Comparison of ENCODE assay signal across 8 mouse cellular contexts in the genomic region with DNA sequence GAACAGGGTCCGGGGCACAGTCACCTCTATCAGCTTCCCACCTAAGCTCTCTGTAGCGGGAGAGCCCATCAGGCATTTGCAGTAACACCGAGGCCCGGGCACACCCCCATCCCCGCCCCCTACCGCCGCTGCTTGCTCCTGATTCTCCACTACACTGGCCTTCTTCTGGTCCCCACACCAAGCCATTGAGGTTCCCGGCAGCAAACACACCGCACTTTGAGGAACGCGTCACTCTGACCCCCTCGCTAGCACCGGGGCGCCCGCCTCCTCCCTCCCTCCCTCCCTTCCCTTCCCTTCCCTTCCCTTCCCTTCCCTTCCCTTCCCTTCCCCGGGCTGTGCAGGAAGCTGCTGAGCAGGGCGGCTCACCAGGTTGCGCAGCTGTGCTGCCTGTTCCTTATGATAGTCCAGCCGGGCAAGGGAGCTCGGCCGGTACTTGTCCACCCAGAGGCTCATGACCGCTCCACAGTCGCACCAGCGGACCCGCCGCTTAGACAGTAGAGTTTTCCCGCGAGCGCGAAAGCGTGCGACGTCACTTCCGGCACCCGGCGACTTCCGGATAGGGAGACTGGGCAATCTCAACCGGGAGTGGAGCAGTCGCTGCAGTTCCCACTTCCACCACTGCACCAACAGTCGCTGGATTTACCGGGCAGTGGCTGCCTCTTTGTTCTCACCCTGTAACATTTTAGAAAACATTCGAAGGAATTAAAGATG. TPM values are rescaled to one million over a fixed set of nuclear protein-coding genes. Genes with fewer than 3 reads are reported as not detected.
DNase-seq lines count a peak whose midpoint lies in the region; ATAC-seq lines count a peak whose summit lies in the region.

A gene (minus strand): TSS at position 543 of the 711 bp plus-strand sequence.

- 0% methylated on average over 41 of the region's 42 CpGs for WGBS in forebrain, embryonic 14.5 days
- WGBS in neural tube, embryonic 15.5 days, result under 1% methylated on average over 39 of the region's 42 CpGs

- H3K27ac ChIP-seq in forebrain, embryonic 14.5 days (ENCODE audit: low read depth, low read length), result peak within 1 kb of the TSS; percentile 76
- H3K27ac ChIP-seq in neural tube, embryonic 15.5 days (replicated peaks), result peak within 1 kb of the TSS; percentile 81

- H3K4me3 ChIP-seq in forebrain, embryonic 14.5 days (ENCODE audit: low read depth, low read length), result peak within 1 kb of the TSS; percentile 61
- peak within 1 kb of the TSS; percentile 65 for H3K4me3 ChIP-seq in neural tube, embryonic 15.5 days (replicated peaks)

- peaks cover 8% of the 10 kb centered on the region for H3K4me1 ChIP-seq in forebrain, embryonic 14.5 days (ENCODE audit: control insufficient read depth, insufficient read depth, low read length)
- peaks cover 14% of the 10 kb centered on the region for H3K4me1 ChIP-seq in neural tube, embryonic 15.5 days

- H3K9me3 ChIP-seq in forebrain, embryonic 14.5 days (replicated peaks; ENCODE audit: control insufficient read depth, low read length), result no peaks in the 10 kb centered on the region
- H3K9me3 ChIP-seq in neural tube, embryonic 15.5 days (replicated peaks), result no peaks in the 10 kb centered on the region

- peaks cover 36% of the 10 kb centered on the region for H3K36me3 ChIP-seq in forebrain, embryonic 14.5 days (ENCODE audit: control insufficient read depth, insufficient read depth, low read length)
- H3K36me3 ChIP-seq in neural tube, embryonic 15.5 days, result peaks cover 29% of the 10 kb centered on the region

- ATAC-seq in forebrain, embryonic 14.5 days, result peak; percentile 98
- ATAC-seq in neural tube, embryonic 15.5 days (ENCODE audit: low FRiP score), result peak; percentile 99

- H3K9ac ChIP-seq in forebrain, embryonic 14.5 days (ENCODE audit: low read length), result peak within 1 kb of the TSS; percentile 83
- H3K9ac ChIP-seq in neural tube, embryonic 15.5 days (replicated peaks), result peak within 1 kb of the TSS; percentile 56

- intact Hi-C loops in heart, postnatal 14 days (cut with DNase I), result no loop called here

- no peaks in the 10 kb centered on the region for H3K27me3 ChIP-seq in forebrain, embryonic 14.5 days (replicated peaks; ENCODE audit: control insufficient read depth, insufficient read depth, low read length)
- H3K27me3 ChIP-seq in neural tube, embryonic 15.5 days (replicated peaks), result no peaks in the 10 kb centered on the region

- peak; percentile 95 for DNase-seq in ES-CJ7 (ENCODE audit: low read depth, low spot score)
- peak; percentile 89 for DNase-seq in cerebellum, adult 11 months
- peak; percentile 98 for DNase-seq in forebrain, embryonic 14.5 days (ENCODE audit: low spot score)
- peak; percentile 93 to 98 for DNase-seq in heart, postnatal 14 days
- DNase-seq in layer of hippocampus, adult 11-12 months (ENCODE audit: low spot score), result peak; percentile 95
- DNase-seq in lung, adult 18-20 months, result peak; percentile 94 to 96
- DNase-seq in testis, postnatal 14 days (ENCODE audit: low spot score), result peak; percentile 90

- peak within 1 kb of the TSS; percentile 67 for H3K4me2 ChIP-seq in forebrain, embryonic 14.5 days (ENCODE audit: low read length)
- H3K4me2 ChIP-seq in neural tube, embryonic 15.5 days, result peak within 1 kb of the TSS; percentile 76

RNA-seq across cellular contexts. Expression of the gene that starts here (rescaled TPM):
- polyA plus RNA-seq in forebrain, embryonic 14.5 days (2014; fragmentation: Nextera tagmentation; extraction: Ambion mirVana), result 100 and 120 TPM in 2 replicates
- 1 to 10 TPM; 5.3 to 6.0 TPM for total RNA-seq in heart, postnatal 14 days (2021)
- polyA plus RNA-seq in neural tube, embryonic 15.5 days (2015; fragmentation: Nextera tagmentation; extraction: Ambion mirVana), result 56.3 and 64.9 TPM in 2 replicates

Comparison
In these comparisons a context has a peak if more than half of its experiments do, and no peak if none do; other contexts are left out.
1. Peak in every context shown above with its lines: DNase-seq, ATAC-seq, H3K4me3 ChIP-seq and H3K27ac ChIP-seq.